Mouse (Mus musculus) hindbrain, embryonic 12.5 days (tissue): ENCODE measurements around the gene Ap1s3. TPM values are rescaled to one million over a fixed set of nuclear protein-coding genes. Genes with fewer than 3 reads are reported as not detected.
A peak's percentile ranks its signal among the peaks of the same experiment; 100 is the strongest.
"Not testable (repeated sequence)": the region's sequence is repeated elsewhere in the genome, so short reads cannot be mapped to it uniquely, and the experiment has no call there.

ENCODE experiments used
- ATAC-seq: fragments of 200-750 bp; cut with Nextera tagmentation; 2 replicates; pipeline ENCODE4 v1.8.0; 2017; ENCODE audit warnings: moderate TSS enrichment; ENCODE audit not compliant: low FRiP score
- H3K27ac ChIP-seq: fragments of 300-500 bp; sonication (generic); 2 replicates; pipeline ENCODE4 v1.5.1; 2016; ENCODE audit warnings: mild to moderate bottlenecking
- H3K27me3 ChIP-seq: fragments of 300-500 bp; sonication (generic); 2 replicates; pipeline ENCODE4 v1.6.1; 2016; ENCODE audit warnings: mild to moderate bottlenecking
- H3K36me3 ChIP-seq: fragments of 300-500 bp; sonication (generic); 2 replicates; pipeline ENCODE4 v1.6.1; 2016; ENCODE audit warnings: mild to moderate bottlenecking
- H3K4me1 ChIP-seq: fragments of 300-500 bp; sonication (generic); 2 replicates; pipeline ENCODE4 v1.6.1; 2016
- H3K4me2 ChIP-seq: fragments of 300-500 bp; sonication (generic); replicated peaks from 2 replicates; pipeline ENCODE4 v1.6.1; 2016; ENCODE audit warnings: mild to moderate bottlenecking
- H3K4me3 ChIP-seq: fragments of 300-500 bp; sonication (generic); 2 replicates; pipeline ENCODE4 v1.5.1; 2016; ENCODE audit warnings: mild to moderate bottlenecking
- H3K9ac ChIP-seq: fragments of 300-500 bp; sonication (generic); 2 replicates; pipeline ENCODE4 v1.6.1; 2016; ENCODE audit warnings: mild to moderate bottlenecking, moderate library complexity
- H3K9me3 ChIP-seq: fragments of 300-500 bp; sonication (generic); replicated peaks from 2 replicates; pipeline ENCODE4 v1.6.1; 2016; ENCODE audit warnings: mild to moderate bottlenecking
- WGBS: fragments of 180-500 bp; shearing (Covaris S2); methylation state at CpG from one replicate; pipeline ENCODE4 v1.1.7; 2016; 5-methylcytosine and 5-hydroxymethylcytosine counted together
- polyA plus RNA-seq: library from polyadenylated mRNA; unstranded; fragments of >200 nt; fragmentation: Nextera tagmentation; extraction: Ambion mirVana; gene quantifications from 2 replicates; pipeline ENCODE4 v1.2.1, GENCODE M21; 2016

Gene Ap1s3
- polyA plus RNA-seq, 1 experiment from 2014 or later: 0.48 TPM

GRCm38 (mm10) chr1:79616492-79616891, 55.3 kb downstream of the Ap1s3 start:
- 62% methylated on average over 2 of the region's 2 CpGs for WGBS
- Histone ChIP-seq H3K4me2 (no peak overlapping the region), H3K9ac (no peak overlapping the region), H3K9me3 (peaks cover 10% of the 10 kb centered on the region; the same call in 1 of the 2 replicates), H3K27ac (no peak overlapping the region), H3K4me3 (no peak overlapping the region), H3K4me1 (no peaks in the 10 kb centered on the region), H3K36me3 (no peaks in the 10 kb centered on the region), H3K27me3 (no peaks in the 10 kb centered on the region)
- ATAC-seq: no peak

DNA sequence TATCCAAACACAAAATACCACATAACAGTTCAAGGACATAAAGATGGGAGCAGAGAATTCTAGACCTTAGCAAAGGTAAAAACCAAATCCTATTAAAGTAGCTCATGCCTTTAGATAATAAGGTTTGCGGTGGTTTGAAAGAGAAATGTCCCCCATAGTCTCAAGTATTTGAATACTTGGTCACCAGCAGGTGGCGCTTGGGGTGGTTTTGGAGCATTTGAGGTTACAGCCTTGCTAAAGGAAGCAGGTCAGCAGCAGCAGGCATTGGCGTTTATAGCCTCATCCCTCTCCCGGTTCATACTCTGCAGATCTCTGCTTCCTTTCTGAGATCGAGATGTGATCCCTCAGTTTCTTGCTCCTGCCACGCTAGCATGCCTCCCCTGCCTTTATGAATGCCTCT, 57.3 kb downstream of the Ap1s3 start:
- no peak overlapping the region for H3K9ac ChIP-seq
- H3K4me3 ChIP-seq: no peak overlapping the region
- no peaks in the 10 kb centered on the region for H3K27me3 ChIP-seq
- H3K4me1 ChIP-seq: no peaks in the 10 kb centered on the region
- 98% methylated on average over 6 of the region's 6 CpGs for WGBS
- H3K9me3 ChIP-seq: peaks cover 10% of the 10 kb centered on the region; the same call in 1 of the 2 replicates
- H3K27ac ChIP-seq: no peak overlapping the region
- no peak overlapping the region for H3K4me2 ChIP-seq
- ATAC-seq: no peak
- H3K36me3 ChIP-seq: no peaks in the 10 kb centered on the region

DNA sequence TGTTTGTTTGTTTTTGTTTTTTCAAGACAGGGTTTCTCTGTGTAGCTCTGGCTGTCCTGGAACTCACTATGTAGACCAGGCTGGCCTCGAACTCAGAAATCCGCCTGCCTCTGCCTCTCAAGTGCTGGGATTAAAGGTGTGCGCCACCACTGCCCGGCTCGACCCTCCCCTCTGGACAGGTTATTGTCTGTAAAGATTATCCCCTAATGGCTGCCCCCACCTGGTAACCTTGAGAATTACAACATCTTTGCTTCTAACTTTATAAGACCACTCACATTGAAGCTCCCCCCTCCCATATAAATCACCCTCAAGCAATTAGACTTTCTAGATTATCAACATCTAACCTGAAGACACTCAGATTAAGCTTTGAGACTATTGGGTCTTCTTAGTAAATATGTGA, 60.5 kb downstream of the Ap1s3 start:
- not testable (repeated sequence) for ATAC-seq, H3K27ac ChIP-seq, H3K36me3 ChIP-seq, H3K4me1 ChIP-seq, H3K9ac ChIP-seq, H3K4me2 ChIP-seq, H3K9me3 ChIP-seq, H3K27me3 ChIP-seq, H3K4me3 ChIP-seq
- over 99% methylated on average over 5 of the region's 5 CpGs for WGBS

DNA sequence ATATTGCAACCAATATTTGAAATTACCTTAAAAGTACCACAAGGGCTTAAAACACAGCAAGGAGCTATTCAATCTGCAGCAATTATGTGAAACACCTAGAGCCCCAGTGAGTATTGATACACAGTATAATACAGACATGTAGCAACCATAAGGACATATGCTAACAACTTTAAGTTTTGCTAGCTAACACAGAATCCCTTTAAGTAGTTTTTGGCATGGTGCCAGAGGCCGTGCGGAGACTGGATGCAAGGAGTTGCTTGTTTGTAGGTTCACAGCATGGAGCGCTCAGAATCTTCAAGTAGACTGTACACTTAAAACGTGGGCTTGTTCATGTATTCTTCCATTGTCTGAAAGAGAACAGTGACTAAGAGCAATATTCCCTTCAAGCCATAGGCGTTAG, 62.9 kb downstream of the Ap1s3 start:
- ATAC-seq, H3K4me3 ChIP-seq, H3K27ac ChIP-seq, H3K4me1 ChIP-seq, H3K9me3 ChIP-seq, H3K27me3 ChIP-seq, H3K9ac ChIP-seq, H3K36me3 ChIP-seq, H3K4me2 ChIP-seq: not testable (repeated sequence)
- 56% methylated on average over 5 of the region's 5 CpGs for WGBS

DNA sequence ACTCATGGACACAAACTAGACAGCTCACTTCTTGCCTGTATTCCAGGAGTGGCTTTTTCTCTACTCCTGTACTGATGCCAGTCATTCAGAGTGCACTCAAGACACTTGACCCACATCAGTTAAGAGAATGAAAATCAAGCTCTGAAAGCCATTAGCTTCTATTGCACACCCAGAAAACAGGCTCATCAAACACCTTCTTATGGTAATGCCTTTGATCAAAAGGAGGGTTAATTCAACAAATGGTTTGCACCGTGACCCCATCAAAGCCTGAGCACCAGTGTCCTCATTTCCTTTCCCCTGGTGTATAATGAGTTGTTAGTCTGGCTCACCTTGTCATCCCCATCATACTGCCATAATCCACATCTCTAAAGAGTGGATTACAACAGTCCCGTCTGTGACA, 69.3 kb downstream of the Ap1s3 start:
- 62% methylated on average over 2 of the region's 2 CpGs for WGBS
- ATAC-seq: no peak
- Histone ChIP-seq H3K36me3 (no peaks in the 10 kb centered on the region), H3K27ac (no peak overlapping the region), H3K27me3 (no peaks in the 10 kb centered on the region), H3K4me3 (no peak overlapping the region), H3K9me3 (peaks cover 3% of the 10 kb centered on the region; the same call in 1 of the 2 replicates), H3K9ac (no peak overlapping the region), H3K4me2 (no peak overlapping the region), H3K4me1 (peaks cover 8% of the 10 kb centered on the region)

DNA sequence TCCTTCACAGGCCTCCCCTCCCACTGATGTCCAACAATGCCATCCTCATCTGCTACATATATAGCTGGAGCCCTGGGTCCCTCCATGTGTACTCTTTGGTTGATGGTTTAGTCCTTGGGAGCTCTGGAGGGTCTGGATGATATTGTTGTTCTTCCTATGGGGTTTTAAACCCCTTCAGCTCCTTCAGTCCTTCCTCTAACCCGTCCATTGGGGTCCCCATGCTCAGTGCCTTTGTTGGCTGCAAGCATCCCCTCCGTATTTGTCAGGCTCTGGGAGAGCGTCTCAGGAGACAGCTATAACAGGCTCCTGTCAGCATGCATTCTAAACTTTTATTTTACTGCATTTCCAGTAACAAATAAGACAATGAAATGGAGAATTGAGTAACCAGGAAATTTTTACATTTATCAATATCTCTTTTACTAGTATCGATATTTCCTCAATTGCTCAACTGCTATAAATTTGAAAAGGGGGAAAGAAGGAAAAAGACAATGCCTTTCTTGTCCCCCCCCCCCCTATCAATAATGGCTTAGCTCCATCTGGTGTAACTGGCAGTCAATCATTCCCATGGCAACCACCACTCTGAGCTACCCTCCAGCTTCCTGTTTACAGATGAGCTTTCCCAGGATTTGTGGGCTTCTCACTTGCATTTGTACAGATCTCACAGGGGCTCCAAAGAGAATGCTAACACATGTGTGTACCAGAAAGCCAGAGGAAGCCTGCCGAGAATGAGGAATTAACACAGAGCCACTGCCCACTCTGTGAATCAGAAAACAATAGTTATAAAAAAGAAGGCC, 73.2 kb downstream of the Ap1s3 start:
- no peaks in the 10 kb centered on the region for H3K27me3 ChIP-seq
- no peak overlapping the region for H3K4me2 ChIP-seq
- H3K9me3 ChIP-seq: peaks cover 3% of the 10 kb centered on the region; the same call in 1 of the 2 replicates

DNA sequence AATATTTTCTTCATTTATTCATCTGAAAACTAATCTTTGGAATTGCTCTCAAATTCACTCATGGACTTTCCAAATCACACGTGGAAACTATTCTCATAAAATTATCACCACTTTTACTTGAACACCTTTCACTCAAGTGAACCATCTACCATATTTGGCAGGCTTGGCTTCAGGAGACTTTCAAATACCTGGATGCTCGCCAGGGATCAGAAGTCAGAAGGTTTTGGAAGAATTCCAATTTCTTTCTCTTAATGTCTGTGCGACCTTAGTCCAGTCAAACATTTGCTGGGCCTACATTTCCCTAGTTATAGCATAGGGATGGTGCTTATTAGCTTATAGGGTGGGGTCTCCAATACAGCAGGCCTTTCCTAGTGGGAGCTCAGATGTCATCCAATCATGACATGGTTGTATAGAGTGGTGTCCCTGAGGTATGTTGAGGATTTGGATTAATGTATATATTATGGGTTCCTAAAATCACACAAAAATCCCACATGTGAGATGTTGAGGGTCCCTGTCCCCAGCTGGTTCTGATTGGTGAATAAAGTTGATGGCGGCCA, 79.0 kb downstream of the Ap1s3 start:
- Histone ChIP-seq H3K4me1 (no peaks in the 10 kb centered on the region), H3K27ac (no peak overlapping the region), H3K9ac (no peak overlapping the region), H3K9me3 (no peaks in the 10 kb centered on the region), H3K36me3 (no peaks in the 10 kb centered on the region), H3K4me2 (no peak overlapping the region), H3K4me3 (no peak overlapping the region), H3K27me3 (no peaks in the 10 kb centered on the region)
- 87% methylated on average over 4 of the region's 4 CpGs for WGBS
- no peak for ATAC-seq

More for the DNA sequence above, 73.2 kb downstream of the Ap1s3 start:
- Histone ChIP-seq H3K27ac (peak overlapping the region; percentile 72), H3K4me1 (peaks cover 8% of the 10 kb centered on the region), H3K9ac (no peak overlapping the region), H3K36me3 (no peaks in the 10 kb centered on the region), H3K4me3 (no peak overlapping the region)
- ATAC-seq: peak; percentile 93
- 26% methylated on average over 5 of the region's 5 CpGs for WGBS

DNA sequence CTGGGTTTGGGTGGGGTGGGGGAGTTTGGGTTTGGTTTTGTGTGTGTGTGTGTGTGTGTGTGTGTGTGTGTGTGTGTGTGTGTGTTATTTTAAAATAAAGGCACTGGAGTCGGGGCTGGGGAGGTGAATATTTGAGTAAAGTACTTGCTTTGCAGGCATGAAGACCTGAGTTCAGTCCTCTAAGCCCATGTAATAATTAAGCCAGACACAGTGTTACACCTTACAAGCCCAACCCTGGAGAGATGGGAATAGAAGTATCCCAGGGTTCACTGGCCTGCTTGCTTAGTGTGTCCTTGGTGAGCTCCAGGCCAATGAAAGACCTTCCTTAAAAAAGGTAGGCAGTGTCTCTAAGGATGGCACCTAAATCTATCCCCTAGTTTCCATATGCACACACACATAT, 80.7 kb downstream of the Ap1s3 start:
- 88% methylated on average over 1 of the region's 1 CpGs for WGBS
- Histone ChIP-seq H3K27me3 (no peaks in the 10 kb centered on the region), H3K4me3 (no peak overlapping the region), H3K4me1 (no peaks in the 10 kb centered on the region), H3K9me3 (no peaks in the 10 kb centered on the region), H3K27ac (no peak overlapping the region), H3K9ac (no peak overlapping the region), H3K4me2 (no peak overlapping the region), H3K36me3 (no peaks in the 10 kb centered on the region)
- no peak for ATAC-seq

GRCm38 (mm10) chr1:79589971-79590763, 81.6 kb downstream of the Ap1s3 start:
- H3K4me2 ChIP-seq: no peak overlapping the region
- H3K27me3 ChIP-seq: no peaks in the 10 kb centered on the region
- H3K27ac ChIP-seq: no peak overlapping the region
- H3K9me3 ChIP-seq: no peaks in the 10 kb centered on the region
- WGBS: 87% methylated on average over 4 of the region's 4 CpGs
- H3K36me3 ChIP-seq: no peaks in the 10 kb centered on the region
- H3K4me3 ChIP-seq: no peak overlapping the region
- no peak for ATAC-seq
- H3K4me1 ChIP-seq: no peaks in the 10 kb centered on the region
- no peak overlapping the region for H3K9ac ChIP-seq

DNA sequence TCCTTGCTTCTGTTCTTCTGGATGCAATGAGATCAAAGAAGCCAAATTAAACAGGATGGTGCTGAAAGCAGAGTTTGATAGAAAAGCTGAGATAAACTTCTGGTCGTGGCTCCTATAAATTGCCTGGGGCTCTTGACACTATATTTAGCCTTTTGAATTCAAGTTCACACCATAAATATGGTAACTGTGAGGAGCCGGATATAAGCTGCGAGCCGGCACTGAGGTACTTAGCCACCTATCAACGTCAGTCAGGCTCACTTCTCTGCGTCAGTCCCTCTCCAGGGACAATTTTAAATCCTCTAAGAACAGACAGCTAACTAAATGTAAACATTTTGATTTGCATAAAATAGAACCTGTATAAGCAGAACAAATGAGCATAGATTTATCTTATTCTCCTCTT, 82.3 kb downstream of the Ap1s3 start:
- Histone ChIP-seq H3K9me3 (no peaks in the 10 kb centered on the region), H3K36me3 (no peaks in the 10 kb centered on the region), H3K4me2 (no peak overlapping the region), H3K9ac (no peak overlapping the region), H3K4me1 (no peaks in the 10 kb centered on the region), H3K4me3 (no peak overlapping the region), H3K27ac (no peak overlapping the region), H3K27me3 (no peaks in the 10 kb centered on the region)
- no peak for ATAC-seq
- 68% methylated on average over 6 of the region's 6 CpGs for WGBS

DNA sequence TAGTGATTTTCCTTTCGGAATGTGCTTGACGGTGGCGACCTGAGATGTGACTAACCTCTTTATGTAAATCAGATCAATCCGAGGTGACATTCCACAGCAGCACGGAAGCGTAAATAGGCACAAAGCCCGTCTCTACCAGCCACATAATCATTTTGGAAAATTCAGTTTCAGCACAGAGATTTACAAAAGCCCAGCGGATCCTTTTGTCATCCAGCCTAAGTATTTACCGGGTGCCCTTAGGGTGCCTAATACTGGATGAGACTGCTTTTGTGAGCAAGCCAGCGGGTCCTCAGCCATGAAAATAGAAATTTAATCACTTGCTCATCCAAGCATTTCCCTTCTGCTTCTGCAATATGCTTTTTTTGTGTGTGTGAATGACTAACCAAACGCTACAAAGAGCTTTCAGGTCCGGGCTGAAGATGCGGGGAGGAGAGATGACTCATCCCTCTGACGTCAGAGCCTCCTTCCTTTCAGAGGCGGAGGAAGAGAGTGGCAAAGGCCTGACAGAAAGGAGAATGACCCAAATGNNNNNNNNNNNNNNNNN, 90.6 kb downstream of the Ap1s3 start:
- no peaks in the 10 kb centered on the region for H3K9me3 ChIP-seq
- 2% methylated on average over 15 of the region's 15 CpGs for WGBS
- peak overlapping the region; percentile 38 for H3K4me3 ChIP-seq
- H3K36me3 ChIP-seq: no peaks in the 10 kb centered on the region
- H3K27me3 ChIP-seq: no peaks in the 10 kb centered on the region
- ATAC-seq: peak; percentile 95
- H3K9ac ChIP-seq: peak overlapping the region; percentile 59
- H3K4me1 ChIP-seq: no peaks in the 10 kb centered on the region
- H3K27ac ChIP-seq: peak overlapping the region; percentile 88
- peak overlapping the region; percentile 56 for H3K4me2 ChIP-seq

- WGBS: 79% methylated on average over 3 of the region's 3 CpGs
- no peak for ATAC-seq
Observed at GRCm38 (mm10) chr1:79577357-79577756, 94.4 kb downstream of the Ap1s3 start.

More at GRCm38 (mm10) chr1:79577357-79577756, 94.4 kb downstream of the Ap1s3 start:
- Histone ChIP-seq H3K4me2 (no peak overlapping the region), H3K27ac (no peak overlapping the region), H3K4me1 (no peaks in the 10 kb centered on the region), H3K4me3 (no peak overlapping the region), H3K9me3 (no peaks in the 10 kb centered on the region), H3K27me3 (no peaks in the 10 kb centered on the region), H3K9ac (no peak overlapping the region), H3K36me3 (no peaks in the 10 kb centered on the region)
